Mouse (Mus musculus) gonadal fat pad, adult 2 months (tissue): Measurements from ENCODE around the gene Map3k1. TPM values are rescaled to one million over a fixed set of nuclear protein-coding genes. Genes with fewer than 3 reads are reported as not detected.

Experiments used
- DNase-seq: peaks from one replicate; pipeline ENCODE4 v3.0.0-alpha.2; 2012; ENCODE audit warnings: low read depth
- polyA plus RNA-seq: library from polyadenylated mRNA; depleted of rRNA; stranded (reverse); fragments of >200 nt; gene quantifications from 2 replicates; pipeline ENCODE4 v1.2.3, GENCODE M21; 2012

Map3k1 gene
- polyA plus RNA-seq, 1 experiment: 25.9 TPM

DNA sequence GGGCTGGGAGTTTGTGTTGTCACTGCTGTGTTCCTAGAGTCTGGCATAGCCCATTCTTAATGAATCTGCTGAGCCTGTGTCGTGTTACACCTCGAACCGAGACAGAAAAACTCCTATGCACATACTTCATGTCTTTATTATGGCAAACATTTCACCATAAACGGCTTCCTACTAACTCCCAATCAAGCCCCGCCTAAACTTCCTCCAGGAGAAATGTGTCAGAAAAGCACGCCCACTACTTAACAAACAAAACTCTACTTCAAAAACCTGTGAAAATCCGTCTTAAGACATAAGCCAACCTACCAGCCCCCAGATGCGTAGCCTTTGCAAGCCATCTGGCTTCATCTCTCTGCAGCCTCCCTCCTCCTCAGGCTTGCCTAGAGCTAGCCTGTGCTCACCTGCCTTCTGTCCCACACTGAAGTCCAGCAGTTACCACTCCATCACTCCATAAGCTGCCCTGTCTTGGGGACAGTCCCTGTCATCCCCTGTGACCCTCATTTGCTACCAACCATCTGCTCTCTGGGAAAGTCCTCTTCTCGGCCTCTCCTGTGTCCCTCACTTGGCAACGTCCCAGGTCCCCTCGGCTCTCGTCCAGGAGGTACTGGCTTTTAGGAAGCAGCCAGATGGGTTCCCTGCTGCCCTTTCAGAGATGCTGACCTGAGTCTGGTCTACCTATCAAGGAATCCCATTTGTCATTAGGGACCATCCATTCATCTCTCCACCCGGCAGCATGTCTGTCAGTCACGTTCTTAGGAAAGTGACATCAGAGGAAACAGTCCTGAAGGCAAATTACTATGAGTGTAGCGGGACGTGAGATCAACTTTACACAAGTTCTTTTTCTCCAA is 16.4 kb downstream of the Map3k1 start:
- no peak for DNase-seq

- DNase-seq: no peak
Observed at GRCm38 (mm10) chr13:111791596-111791995, 17.2 kb downstream of the Map3k1 start.

DNA sequence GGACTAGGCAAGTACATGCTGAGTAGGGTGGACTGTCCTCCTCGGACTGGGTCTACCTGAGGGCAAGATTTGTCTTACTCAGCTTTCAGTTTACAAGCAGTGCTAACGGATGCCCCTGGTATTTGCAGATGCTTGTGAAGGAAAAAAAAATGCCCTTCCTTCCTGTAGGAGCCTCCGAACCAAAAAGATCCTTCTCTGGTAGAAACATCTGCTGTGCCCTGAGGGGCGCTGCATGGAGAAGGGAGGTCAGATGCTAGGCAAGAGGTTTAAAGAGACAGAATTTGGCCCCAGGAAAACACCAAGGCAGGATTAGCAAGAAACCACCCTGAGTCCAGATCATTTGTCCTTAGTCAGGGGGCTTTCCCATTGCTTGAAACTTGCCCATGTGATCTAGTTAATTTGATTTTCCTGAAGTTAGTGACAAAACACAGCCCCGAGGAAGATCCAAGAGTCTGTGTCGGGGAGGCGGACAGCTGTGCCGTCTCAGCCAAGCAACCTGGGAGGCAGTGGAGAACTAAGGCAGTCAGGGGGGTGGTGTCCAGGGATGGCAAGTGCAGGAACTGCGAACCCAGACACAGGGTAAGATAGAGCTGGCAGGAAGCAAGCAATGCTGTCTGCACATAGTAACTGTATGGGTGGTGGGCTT is 19.2 kb downstream of the Map3k1 start:
- no peak for DNase-seq

GRCm38 (mm10) chr13:111788882-111789281 is 19.9 kb downstream of the Map3k1 start:
- DNase-seq: no peak

GRCm38 (mm10) chr13:111787857-111788619 is 20.8 kb downstream of the Map3k1 start:
- no peak for DNase-seq

GRCm38 (mm10) chr13:111786584-111786983 is 22.2 kb downstream of the Map3k1 start:
- no peak for DNase-seq

- no peak for DNase-seq
Observed at GRCm38 (mm10) chr13:111783451-111783850, 25.3 kb downstream of the Map3k1 start.

DNA sequence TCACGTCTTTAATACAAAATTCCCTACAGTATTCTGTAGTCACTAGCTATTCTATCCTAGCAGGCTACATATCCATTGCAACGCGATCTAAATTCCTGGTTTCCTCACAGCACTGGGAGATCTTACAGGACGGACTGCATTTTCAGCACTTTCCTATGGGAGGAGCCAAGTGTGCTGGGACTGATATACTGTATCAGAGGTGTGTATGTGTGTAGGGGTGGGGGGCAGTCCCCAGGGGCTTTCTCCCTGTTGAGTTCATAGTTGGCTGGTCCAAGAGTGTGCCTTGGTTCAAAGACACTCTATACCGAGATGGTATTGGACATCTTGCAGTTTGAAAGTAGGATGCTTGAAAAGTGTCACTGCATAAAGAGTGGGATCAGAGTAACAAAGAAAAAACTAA is 29.3 kb downstream of the Map3k1 start:
- DNase-seq: no peak

DNA sequence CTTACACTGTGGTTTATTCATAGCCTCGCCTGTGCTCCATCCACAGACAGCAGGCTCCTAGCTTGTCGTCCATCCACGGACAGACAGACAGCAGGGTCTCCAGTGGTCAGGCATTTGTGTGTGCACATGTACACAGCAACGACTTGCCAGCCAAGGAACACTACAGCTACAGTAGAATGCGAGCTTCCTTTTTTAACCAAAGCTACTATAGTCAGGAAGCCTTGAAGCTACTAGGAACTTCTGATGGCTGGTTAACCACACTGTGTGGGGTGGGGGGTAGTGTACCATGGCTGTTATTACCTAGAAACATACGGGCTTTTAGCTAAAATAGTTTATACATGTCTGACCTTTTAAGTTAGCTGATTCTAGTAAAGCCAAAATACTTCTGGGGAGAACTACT is 30.2 kb downstream of the Map3k1 start:
- DNase-seq: no peak

DNA sequence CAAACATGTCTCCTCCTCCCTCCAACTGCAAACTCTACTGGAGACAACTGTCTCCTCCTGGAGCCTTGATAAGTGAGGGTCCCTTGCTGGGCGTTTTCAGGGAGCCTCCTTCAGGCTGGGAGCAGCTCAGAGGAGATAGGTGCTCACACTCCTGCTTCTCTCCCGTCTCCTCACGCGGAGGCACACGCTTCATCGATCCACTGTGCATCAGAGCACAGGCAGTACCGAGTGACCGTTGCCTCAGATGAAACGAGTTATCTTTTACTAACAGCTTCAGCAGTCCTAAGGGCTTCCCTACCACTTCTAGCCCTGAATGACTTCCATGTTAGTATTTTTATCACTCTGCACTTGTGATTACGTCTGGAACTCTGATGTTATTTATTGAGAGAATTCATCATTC is 30.9 kb downstream of the Map3k1 start:
- no peak for DNase-seq

DNA sequence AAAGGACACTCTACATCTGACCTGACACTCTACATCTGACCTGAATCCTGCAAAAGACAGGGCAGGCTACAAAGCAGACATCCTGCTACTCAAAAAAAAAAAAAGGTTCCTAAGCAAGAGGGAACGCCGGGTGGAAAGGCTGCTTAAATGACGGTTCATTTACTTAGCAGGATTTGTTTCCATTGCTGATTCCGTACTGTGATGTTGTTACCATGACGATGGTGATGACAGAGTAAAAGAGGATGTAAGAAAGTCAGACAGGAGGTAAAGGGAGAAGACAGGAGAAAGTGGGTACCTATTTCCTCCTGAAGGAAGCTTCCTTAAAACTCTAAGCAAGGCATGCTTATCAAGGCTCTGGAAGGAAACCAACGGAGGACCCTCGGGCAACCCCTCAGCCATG is 31.6 kb downstream of the Map3k1 start:
- DNase-seq: no peak

- no peak for DNase-seq
Observed at GRCm38 (mm10) chr13:111772075-111772474, 36.7 kb downstream of the Map3k1 start.

GRCm38 (mm10) chr13:111771232-111771631 is 37.6 kb downstream of the Map3k1 start:
- DNase-seq: no peak

DNA sequence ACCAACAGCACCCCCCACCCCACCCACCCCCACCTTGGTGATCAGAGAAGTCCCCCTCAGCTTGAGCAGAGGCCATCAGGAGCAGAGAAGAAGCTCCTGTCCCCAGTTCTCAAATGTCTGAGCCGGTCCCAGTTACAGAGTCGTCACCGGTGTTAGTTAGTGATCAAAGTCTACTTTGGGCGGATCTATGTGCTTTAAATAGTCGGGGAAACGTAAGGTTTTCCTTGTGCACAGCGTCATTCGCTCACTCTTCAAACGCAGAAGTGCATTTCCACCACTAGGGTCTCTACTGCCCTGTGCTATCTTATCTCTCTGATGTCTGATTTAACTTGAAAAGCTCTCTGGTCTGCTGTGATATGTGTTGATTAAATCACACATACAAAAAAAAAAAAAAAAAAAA is 38.0 kb downstream of the Map3k1 start:
- DNase-seq: no peak

GRCm38 (mm10) chr13:111762526-111762925 is 46.3 kb downstream of the Map3k1 start:
- DNase-seq: no peak

- no peak for DNase-seq
Observed at GRCm38 (mm10) chr13:111756986-111757385, 51.8 kb downstream of the Map3k1 start.

- DNase-seq: no peak
Observed at GRCm38 (mm10) chr13:111755937-111756336, 52.9 kb downstream of the Map3k1 start.

GRCm38 (mm10) chr13:111755377-111755776 is 53.4 kb downstream of the Map3k1 start:
- no peak for DNase-seq

DNA sequence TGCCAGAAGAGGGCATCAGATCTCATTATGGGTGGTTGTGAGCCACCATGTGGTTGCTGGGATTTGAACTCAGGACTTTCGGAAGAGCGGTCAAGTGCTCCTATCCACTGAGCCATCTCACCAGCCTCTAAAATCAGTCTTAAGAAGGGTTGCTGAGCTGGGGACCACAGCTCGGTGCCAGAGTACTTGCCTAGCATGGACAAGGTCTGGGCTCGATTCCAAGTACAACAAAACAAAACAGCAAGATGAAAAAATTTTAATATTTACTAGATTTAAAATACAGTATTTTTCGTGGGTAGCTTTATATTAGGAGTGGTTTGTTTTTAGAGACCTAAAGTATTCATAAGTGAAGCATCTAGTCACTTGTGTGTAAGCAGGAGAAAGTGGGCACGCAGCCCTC is 55.5 kb downstream of the Map3k1 start:
- no peak for DNase-seq

- DNase-seq: no peak
Observed at GRCm38 (mm10) chr13:111748301-111749062, 60.3 kb downstream of the Map3k1 start.

- no peak for DNase-seq
Observed at GRCm38 (mm10) chr13:111746831-111747230, 62.0 kb downstream of the Map3k1 start.

- DNase-seq: no peak
Observed at GRCm38 (mm10) chr13:111745216-111745615, 63.6 kb downstream of the Map3k1 start.
